Mouse (Mus musculus): ENCODE measurements around the gene Serpine3. TPM values are rescaled to one million over a fixed set of nuclear protein-coding genes. Genes with fewer than 3 reads are reported as not detected.

The Serpine3 gene
- polyA plus RNA-seq, 1 experiment from 2014 or later, result not detected

Other genes with a start within 250 kb of the Serpine3 start
- gene Gucy1b2, start 207.4 kb upstream of the Serpine3 start, polyA plus RNA-seq (2015; fragmentation: Nextera tagmentation; extraction: Ambion mirVana), result 0.05 and 0.12 TPM in 2 replicates
- 2.4 and 3.5 TPM in 2 replicates for gene Fam124a, start 107.9 kb upstream of the Serpine3 start, polyA plus RNA-seq (2015; fragmentation: Nextera tagmentation; extraction: Ambion mirVana)
- not detected in 2 replicates for gene Gm4131, start 96.7 kb upstream of the Serpine3 start, polyA plus RNA-seq (2015; fragmentation: Nextera tagmentation; extraction: Ambion mirVana)
- 12.5 and 13.6 TPM in 2 replicates for gene Ints6, start 97.5 kb downstream of the Serpine3 start, polyA plus RNA-seq (2015; fragmentation: Nextera tagmentation; extraction: Ambion mirVana)
- 3.7 and 4.0 TPM in 2 replicates for gene Wdfy2, start 174.0 kb downstream of the Serpine3 start, polyA plus RNA-seq (2015; fragmentation: Nextera tagmentation; extraction: Ambion mirVana)

Measured in heart, embryonic 13.5 days (tissue).